Mouse (Mus musculus) 3134 (cell line): ENCODE data around the gene Acta1.

ENCODE experiments used
- DNase-seq: peaks from one replicate; pipeline ENCODE4 v3.0.0-alpha.2; 2011; ENCODE audit warnings: low spot score; ENCODE audit not compliant: insufficient read length; ENCODE audit errors: extremely low read depth

Acta1 gene

DNA sequence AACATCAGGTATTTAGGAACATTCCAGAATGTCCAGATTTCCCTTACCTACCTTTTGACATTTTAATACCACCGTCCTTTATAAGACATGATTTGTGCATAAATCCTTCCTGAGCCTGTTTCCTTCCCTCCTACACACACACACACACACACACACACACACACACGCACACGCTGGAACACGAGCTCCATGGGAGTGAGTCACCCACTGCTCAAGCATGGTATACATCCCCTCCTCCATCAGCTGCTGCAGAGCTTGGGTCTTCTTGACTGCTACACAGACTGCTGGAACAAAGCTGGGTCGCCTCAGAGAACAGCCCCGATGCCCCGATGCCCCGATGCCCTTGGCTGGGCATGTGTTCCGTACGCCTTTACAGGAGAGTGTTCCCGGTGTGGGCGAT is 48.0 kb downstream of the Acta1 start:
- no peak for DNase-seq

DNA sequence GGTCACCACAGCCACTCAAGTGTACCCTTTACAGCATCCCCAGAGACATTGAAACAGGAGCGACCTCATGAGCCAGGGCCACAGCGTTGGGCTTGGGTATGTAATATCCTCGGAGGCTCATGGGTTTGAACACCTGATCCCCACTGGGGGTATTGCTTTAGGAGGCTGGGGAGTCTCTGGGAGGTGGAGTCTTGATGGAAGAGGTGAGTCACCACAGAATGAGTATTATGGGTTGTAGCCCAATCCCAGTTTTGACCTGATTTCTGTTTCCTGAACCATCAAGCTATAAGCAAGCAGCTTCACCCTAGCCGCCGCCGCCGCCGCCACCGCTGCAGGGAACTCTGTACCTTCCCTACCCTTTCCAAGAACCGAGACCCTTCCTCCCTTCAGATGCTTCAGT is 48.6 kb downstream of the Acta1 start:
- no peak for DNase-seq

GRCm38 (mm10) chr8:123845114-123845513 is 49.4 kb downstream of the Acta1 start:
- DNase-seq, result no peak

GRCm38 (mm10) chr8:123844341-123844740 is 50.2 kb downstream of the Acta1 start:
- no peak for DNase-seq

DNA sequence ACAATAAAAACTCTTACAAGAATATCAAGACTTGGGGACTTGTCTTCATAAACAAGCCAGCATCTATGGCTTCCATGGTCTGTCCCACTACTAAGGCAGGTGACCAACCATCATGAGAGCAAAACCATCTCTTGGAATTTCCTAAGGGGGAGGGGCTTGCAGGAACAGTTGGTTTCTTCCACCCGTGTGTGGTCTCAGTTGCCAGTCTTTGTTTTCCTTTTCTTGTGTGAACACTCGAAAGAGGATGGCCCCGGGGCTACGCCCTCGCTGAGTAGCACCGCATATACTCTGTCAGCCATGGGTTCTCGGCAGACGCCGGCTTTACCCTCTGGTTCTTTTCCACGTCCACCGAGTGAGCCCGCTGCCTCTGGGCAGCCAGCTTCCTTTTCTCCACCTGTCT is 52.5 kb downstream of the Acta1 start:
- DNase-seq, result no peak
